Mouse (Mus musculus) spleen, adult 2 months (tissue): Measurements from ENCODE around the gene Slco3a1. TPM values are rescaled to one million over a fixed set of nuclear protein-coding genes. Genes with fewer than 3 reads are reported as not detected.

ENCODE experiments used
- DNase-seq, 2 experiments: peaks; one replicate each; pipeline versions ENCODE4 v3.0.0 to v3.0.0-alpha.2; 2012 to 2021; ENCODE audit warnings: low spot score in 2 of 2, low read depth in 1 of 2
- H3K27ac ChIP-seq: fragments of 200-500 bp; 2 replicates; pipeline ENCODE4 v1.5.1; 2012; ENCODE audit warnings: low read length, inconsistent platforms; ENCODE audit not compliant: insufficient read depth
- H3K27me3 ChIP-seq: fragments of 200-500 bp; 2 replicates; pipeline ENCODE4 v1.6.1; 2012; ENCODE audit warnings: mild to moderate bottlenecking, moderate library complexity, low read length, inconsistent platforms; ENCODE audit not compliant: control insufficient read depth, insufficient read depth
- H3K36me3 ChIP-seq: fragments of 200-500 bp; 2 replicates; pipeline ENCODE4 v1.6.1; 2012; ENCODE audit warnings: mild to moderate bottlenecking, low read length, inconsistent platforms; ENCODE audit not compliant: control insufficient read depth, insufficient read depth
- H3K4me1 ChIP-seq: fragments of 200-500 bp; 2 replicates; pipeline ENCODE4 v1.6.1; 2011; ENCODE audit warnings: inconsistent platforms; ENCODE audit not compliant: control insufficient read depth, insufficient read depth, insufficient read length
- H3K4me3 ChIP-seq: fragments of 200-500 bp; 2 replicates; pipeline ENCODE4 v1.5.1; 2011; ENCODE audit warnings: mild to moderate bottlenecking, inconsistent platforms; ENCODE audit not compliant: insufficient read depth, insufficient read length; ENCODE audit errors: extremely low read depth
- CTCF ChIP-seq: fragments of 200-500 bp; IDR thresholded peaks from 2 replicates; pipeline ENCODE4 v1.5.1; 2011; ENCODE audit warnings: mild to moderate bottlenecking, inconsistent platforms; ENCODE audit not compliant: insufficient read depth, insufficient read length, insufficient replicate concordance; ENCODE audit errors: extremely low read depth
- POLR2A ChIP-seq: fragments of 200-500 bp; IDR thresholded peaks from 2 replicates; pipeline ENCODE4 v1.6.1; 2011; ENCODE audit warnings: low read depth, low read length, inconsistent platforms
- WGBS: fragments of 180-500 bp; shearing (Covaris S2); methylation state at CpG from one replicate; pipeline ENCODE4 v1.1.7; 2018; 5-methylcytosine and 5-hydroxymethylcytosine counted together
- polyA plus RNA-seq: library from polyadenylated mRNA; depleted of rRNA; stranded (reverse); fragments of >200 nt; gene quantifications from 2 replicates; pipeline ENCODE4 v1.2.3, GENCODE M21; 2012

Slco3a1 gene
- polyA plus RNA-seq, 1 experiment, result 23.1 TPM

DNA sequence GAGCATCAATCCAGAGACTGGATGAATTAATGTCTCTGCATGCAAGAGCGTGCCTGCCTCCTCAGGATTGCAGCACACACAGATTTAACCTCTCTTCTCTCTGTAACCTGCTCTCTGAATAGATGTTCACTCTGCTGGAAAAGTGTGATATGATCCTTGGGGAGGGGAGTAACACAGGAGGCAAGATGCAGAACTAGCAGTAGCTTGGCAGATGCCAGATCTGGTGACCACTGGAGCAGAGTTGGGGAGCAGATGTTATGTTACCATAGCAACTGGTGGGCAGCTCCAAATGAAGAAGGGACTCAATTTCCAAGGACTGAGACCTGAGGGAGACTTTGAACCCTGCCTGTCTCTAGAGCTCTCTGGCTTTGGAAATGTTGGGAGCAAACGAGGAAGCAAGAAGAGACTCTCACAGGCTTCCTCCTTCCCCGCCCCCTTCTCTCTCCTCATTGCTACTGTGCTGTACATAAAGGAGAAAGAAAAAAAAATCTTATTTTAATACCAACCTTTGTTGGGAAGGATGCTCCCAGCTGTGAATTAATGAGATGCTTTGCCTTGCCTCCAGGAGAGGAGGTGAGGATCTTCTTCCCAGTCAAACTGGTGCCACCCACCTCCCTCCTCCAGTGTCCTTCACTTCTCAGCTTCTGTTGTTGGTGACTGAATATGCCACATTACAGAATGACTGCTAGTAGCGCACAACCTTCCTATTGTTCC lies 314.0 kb downstream of the Slco3a1 start:
- Histone ChIP-seq H3K27me3 (no peaks in the 10 kb centered on the region), H3K36me3 (no peaks in the 10 kb centered on the region), H3K4me1 (no peaks in the 10 kb centered on the region), H3K27ac (no peak overlapping the region), H3K4me3 (no peak overlapping the region)
- WGBS, result 63% methylated on average over 4 of the region's 4 CpGs
- TF ChIP-seq POLR2A, result no peak
- no peak for TF ChIP-seq CTCF
- DNase-seq, result no peak
